Mouse (Mus musculus) Patski (cell line): Measurements from ENCODE around the gene Tvp23b. TPM values are rescaled to one million over a fixed set of nuclear protein-coding genes. Genes with fewer than 3 reads are reported as not detected.

Source experiments
- ATAC-seq: fragments of 100-300 bp; one replicate; pipeline ENCODE4 v1.8.0; 2021
- CTCF ChIA-PET: fragments of 350-600 bp; sonication (Branson Sonifier 250); formaldehyde crosslinking; loops from one replicate; lab custom pipeline; 2022; ENCODE audit warnings: inconsistent platforms; lab: Charles Lee
- POLR2A ChIA-PET: fragments of 350-600 bp; sonication (Branson Sonifier 250); formaldehyde crosslinking; loops from one replicate; lab custom pipeline; 2022; ENCODE audit warnings: antibody characterized with exemption, inconsistent platforms; lab: Charles Lee
- DNase-seq: peaks from one replicate; pipeline ENCODE4 v3.0.0-alpha.2; 2011; ENCODE audit warnings: low read depth, low spot score
- H3K27me3 ChIP-seq: fragments of 371-371 bp; one replicate; pipeline ENCODE4 v1.5.1; 2021
- CTCF ChIP-seq: fragments of 100-300 bp; IDR thresholded peaks from one replicate; pipeline ENCODE4 v1.5.1; 2021
- in situ Hi-C: fragments of 300-500 bp; cut with MboI; formaldehyde crosslinking; loops from 3 replicates; pipeline ENCODE4 v1.11.1; 2018; ENCODE audit warnings: low pct_unique_long_range_greater_than_20kb, mixed read lengths
- polyA plus RNA-seq: library from polyadenylated mRNA; unstranded; gene quantifications from one replicate; pipeline ENCODE4 v1.2.3, GENCODE M21; 2021

The Tvp23b gene
- polyA plus RNA-seq, 1 experiment from 2014 or later, result 52.8 TPM

- no peak for ATAC-seq
- ChIA-PET CTCF (interaction anchor here (1.2 to 3.4 kb wide), 3 partner anchors 15 to 248 kb away, joined by 5 to 27 read pairs (median 13); no protein-coding TSS in a partner anchor), POLR2A (no interaction called here)
- TF ChIP-seq CTCF, result no peak
- no peak for DNase-seq
- in situ Hi-C loops, result no loop called here
- H3K27me3 ChIP-seq, result no peaks in the 10 kb centered on the region
These were observed 37.5 kb downstream of the Tvp23b start for GRCm38 (mm10) chr11:62916765-62917164.

- H3K27me3 ChIP-seq, result no peaks in the 10 kb centered on the region
- ChIA-PET POLR2A (interaction anchor here (1.4 to 2.2 kb wide), 2 partner anchors 213 to 215 kb away, joined by 3 to 7 read pairs; no protein-coding TSS in a partner anchor), CTCF (interaction anchor here (1.0 to 5.2 kb wide), 3 partner anchors 78 to 247 kb away, joined by 4 to 42 read pairs (median 5); no protein-coding TSS in a partner anchor)
- in situ Hi-C loops, result loop anchor here (5.0 kb wide), 1 partner anchor 212 kb away; no protein-coding TSS in a partner anchor
- ATAC-seq (no peak), DNase-seq (no peak)
- no peak for TF ChIP-seq CTCF
These were observed 40.9 kb downstream of the Tvp23b start for GRCm38 (mm10) chr11:62919946-62920742.

GRCm38 (mm10) chr11:62920743-62921050, 41.4 kb downstream of the Tvp23b start:
- ChIA-PET POLR2A (interaction anchor here (1.4 to 2.2 kb wide), 2 partner anchors 212 to 215 kb away, joined by 3 to 7 read pairs; no protein-coding TSS in a partner anchor), CTCF (interaction anchor here (1.0 to 5.2 kb wide), 3 partner anchors 77 to 247 kb away, joined by 4 to 42 read pairs (median 5); no protein-coding TSS in a partner anchor)
- no peaks in the 10 kb centered on the region for H3K27me3 ChIP-seq
- TF ChIP-seq CTCF, result no peak
- DNase-seq (no peak), ATAC-seq (no peak)
- in situ Hi-C loops, result loop anchor here (5.0 kb wide), 1 partner anchor 212 kb away; no protein-coding TSS in a partner anchor

DNA sequence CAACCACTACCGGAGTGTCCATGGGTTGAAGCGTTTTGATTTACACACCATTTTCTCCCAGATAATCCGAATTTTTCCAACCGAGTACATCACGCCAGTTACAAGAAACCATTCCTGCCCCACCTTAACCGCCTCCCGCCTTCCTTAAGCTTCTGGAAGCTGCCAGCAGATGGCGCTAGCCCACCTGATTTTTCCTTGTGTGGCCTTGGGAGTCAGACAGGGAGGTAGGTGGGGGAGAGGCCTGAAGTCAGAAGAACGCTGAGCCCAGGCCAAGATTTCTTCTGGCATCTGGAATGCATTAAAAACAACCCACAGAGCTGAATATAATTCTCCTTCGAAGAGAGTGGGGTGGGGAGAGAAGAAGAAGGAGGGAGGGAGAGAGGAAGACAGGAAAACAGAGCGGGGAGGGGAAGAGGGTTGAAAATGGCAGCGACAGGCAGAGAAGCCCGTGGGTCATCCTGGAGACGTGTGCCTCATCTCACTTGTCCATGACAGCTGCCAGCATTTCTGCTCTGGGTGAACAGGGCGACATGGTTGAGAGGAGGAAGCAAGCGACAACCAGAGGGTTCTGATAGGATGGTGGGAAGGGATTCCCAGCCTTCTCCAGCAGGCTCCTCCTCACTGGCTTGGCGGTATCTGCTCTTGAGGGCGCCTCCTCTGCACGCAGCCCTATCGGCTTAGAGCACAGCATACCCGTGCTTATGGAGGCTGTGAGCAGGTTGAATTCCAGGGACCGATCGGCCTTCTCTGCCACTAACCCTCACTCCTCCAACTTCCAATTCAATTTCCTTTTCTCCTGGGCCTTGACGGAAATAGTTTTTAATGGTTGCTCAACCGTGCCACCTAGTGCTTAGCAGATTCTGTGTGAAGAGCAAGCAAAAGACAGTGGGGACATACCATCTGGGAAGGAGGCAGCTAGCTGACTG, 42.1 kb downstream of the Tvp23b start:
- in situ Hi-C loops, result loop anchor here (5.0 kb wide), 1 partner anchor 211 kb away; no protein-coding TSS in a partner anchor
- TF ChIP-seq CTCF, result peak; percentile 97
- ChIA-PET CTCF (interaction anchor here (0.7 to 5.2 kb wide), 6 partner anchors 23 to 246 kb away, joined by 3 to 42 read pairs (median 4); no protein-coding TSS in a partner anchor), POLR2A (interaction anchor here (1.4 to 2.2 kb wide), 2 partner anchors 212 to 214 kb away, joined by 3 to 7 read pairs; no protein-coding TSS in a partner anchor)
- peak; percentile 89 for ATAC-seq
- DNase-seq, result peak; percentile 76
- H3K27me3 ChIP-seq, result no peaks in the 10 kb centered on the region

DNA sequence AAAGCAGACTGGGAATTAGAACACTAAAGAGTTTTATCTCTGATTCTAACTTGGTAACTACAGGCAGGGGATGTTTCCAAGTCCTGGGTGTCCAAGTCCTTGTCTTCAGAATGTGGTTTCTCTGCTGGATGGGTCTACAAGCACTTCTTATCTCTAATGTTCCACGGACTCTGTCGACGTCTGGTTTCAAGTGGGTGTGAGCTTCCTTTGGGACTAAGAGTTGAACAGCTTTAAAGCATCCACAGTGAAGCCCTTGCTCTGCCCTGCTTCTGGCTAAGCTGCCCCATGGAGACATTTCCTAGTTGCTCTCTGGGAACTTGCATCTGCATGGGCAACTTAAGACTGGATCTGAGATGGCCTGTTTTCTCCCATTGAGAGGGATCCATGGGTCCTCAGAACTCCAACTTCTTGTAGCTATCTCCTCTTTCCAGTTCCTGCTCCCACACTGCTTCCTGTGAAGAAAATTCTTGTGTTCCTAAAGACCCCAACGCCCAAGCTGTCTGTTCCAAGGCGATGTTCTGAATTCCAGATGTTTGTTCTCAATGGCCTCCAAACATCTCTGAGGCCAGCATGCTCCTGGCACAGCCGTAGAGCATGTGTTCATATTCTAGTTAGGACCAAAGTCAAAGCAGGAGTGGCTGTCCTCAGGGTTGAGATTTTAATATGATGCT, 45.0 kb downstream of the Tvp23b start:
- in situ Hi-C loops, result loop anchor here (5.0 kb wide), 1 partner anchor 208 kb away; no protein-coding TSS in a partner anchor
- H3K27me3 ChIP-seq, result no peaks in the 10 kb centered on the region
- POLR2A ChIA-PET, result no interaction called here
- CTCF ChIA-PET, result interaction anchor here (1.4 to 5.2 kb wide), 2 partner anchors 131 to 211 kb away, joined by 3 to 42 read pairs; no protein-coding TSS in a partner anchor
- no peak for TF ChIP-seq CTCF
- ATAC-seq (no peak), DNase-seq (no peak)

DNA sequence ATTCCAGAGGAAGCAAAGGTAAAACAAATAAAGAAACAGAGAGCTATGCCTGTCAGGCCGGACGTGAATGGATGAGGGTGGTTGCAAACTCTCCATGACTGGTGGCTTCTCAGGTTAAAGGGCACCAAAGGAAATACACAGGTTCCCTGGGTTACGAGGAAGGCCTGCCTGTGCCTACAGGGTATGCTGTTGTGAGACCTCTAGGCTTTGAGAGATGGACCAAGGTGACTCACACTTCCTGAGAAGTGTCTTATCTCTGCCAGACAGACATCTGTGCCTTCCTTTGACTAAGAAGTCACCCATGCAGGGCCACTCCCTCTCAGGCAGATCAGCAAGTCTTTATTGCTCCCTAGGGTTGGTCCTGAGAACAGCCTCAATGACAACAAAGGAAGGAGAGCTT, 50.5 kb downstream of the Tvp23b start:
- in situ Hi-C loops, result no loop called here
- no peak for TF ChIP-seq CTCF
- DNase-seq (no peak), ATAC-seq (no peak)
- ChIA-PET CTCF (no interaction called here), POLR2A (no interaction called here)
- H3K27me3 ChIP-seq, result no peaks in the 10 kb centered on the region

GRCm38 (mm10) chr11:62930574-62930973, 51.3 kb downstream of the Tvp23b start:
- ATAC-seq (no peak), DNase-seq (no peak)
- no peaks in the 10 kb centered on the region for H3K27me3 ChIP-seq
- CTCF ChIA-PET, result no interaction called here
- POLR2A ChIA-PET, result no interaction called here
- in situ Hi-C loops, result no loop called here
- no peak for TF ChIP-seq CTCF

- ATAC-seq (no peak), DNase-seq (no peak)
- no peaks in the 10 kb centered on the region for H3K27me3 ChIP-seq
- TF ChIP-seq CTCF, result no peak
- ChIA-PET POLR2A (no interaction called here), CTCF (no interaction called here)
- in situ Hi-C loops, result no loop called here
These were observed 51.9 kb downstream of the Tvp23b start for GRCm38 (mm10) chr11:62931141-62931540.

- in situ Hi-C loops, result no loop called here
- CTCF ChIA-PET, result no interaction called here
- ATAC-seq (no peak), DNase-seq (no peak)
- TF ChIP-seq CTCF, result peak; percentile 59
- no peaks in the 10 kb centered on the region for H3K27me3 ChIP-seq
- POLR2A ChIA-PET, result interaction anchor here (0.9 kb wide), 1 partner anchor 66 kb away, joined by 3 read pairs; no protein-coding TSS in a partner anchor
These were observed 53.8 kb downstream of the Tvp23b start for GRCm38 (mm10) chr11:62933099-62933498.
